Mouse (Mus musculus) lung, adult 18-20 months (tissue): Measurements from ENCODE around the gene Ascc3.

Source experiments
- DNase-seq, 2 experiments: peaks; one replicate each; pipeline ENCODE4 v3.0.0; 2022; ENCODE audit warnings: mixed read lengths in 2 of 2

Gene Ascc3

DNA sequence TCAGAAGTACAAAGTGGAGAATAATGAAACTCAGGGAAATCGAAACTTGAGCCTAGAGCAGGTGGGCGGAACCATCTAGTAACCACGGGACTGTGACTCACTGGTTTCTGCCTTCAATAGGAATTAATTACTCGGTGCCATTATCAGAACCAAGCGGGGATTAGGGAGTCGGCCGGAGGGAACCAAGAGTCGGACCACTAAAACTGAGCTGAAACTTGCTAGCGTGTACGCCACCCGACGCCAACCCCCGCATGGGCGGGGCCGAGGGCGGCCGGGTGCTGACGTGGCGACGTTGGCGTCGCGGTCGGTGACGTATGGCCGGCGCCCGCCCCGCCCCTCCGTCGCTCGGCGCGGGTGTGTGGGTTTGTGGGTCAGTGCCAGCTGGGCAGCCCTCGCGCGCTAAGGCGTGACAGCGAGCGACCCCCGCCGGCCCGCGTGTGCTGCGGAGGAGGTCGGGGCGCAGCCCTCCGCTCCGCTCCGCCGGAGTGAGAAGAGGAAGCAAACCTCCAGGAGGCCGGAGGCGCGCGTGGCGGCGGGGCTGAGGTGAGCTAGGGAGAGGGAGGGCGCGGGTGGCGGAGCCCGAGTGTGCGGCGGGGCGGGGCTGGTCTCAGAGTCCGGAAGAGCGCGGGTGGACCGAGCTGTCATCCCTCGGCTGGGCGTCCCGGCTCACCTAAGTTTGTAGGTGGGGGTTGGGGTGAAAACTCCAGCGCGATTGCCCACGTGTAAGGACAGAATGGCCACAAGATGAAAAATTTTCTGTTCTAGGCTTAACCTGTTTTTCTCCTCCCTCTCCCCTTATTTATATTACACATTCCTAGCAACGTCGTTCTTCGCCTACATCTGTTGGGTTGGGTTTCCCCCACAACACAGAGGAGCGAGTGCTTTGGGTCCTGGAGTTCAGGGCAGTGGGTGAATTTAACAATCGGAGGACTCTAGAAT lies at the start of gene Ascc3:
Gene Ascc3, plus strand, starts transcription at position 315 of the 939 bp plus-strand sequence.
- peak; percentile 90 for DNase-seq

DNA sequence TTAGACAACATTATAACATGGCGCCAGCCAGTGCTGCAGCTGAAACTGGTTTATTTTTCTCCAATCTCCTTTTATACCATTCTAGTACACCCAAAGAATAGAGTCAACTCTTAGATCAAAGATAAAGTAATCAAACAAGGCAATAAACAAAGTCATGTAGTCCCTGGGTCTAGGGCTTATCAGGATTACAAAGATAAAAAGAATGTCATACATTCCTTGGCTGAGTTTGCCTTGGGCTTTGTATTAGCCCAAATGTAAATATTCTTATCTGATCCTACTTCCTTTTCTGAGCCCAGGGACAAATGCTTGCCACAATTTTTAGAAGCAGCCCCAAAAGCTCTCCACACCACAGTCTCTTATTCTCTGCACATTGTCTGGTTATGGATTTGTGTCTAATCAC lies 7.7 kb upstream of the Ascc3 start:
- DNase-seq = no peak

DNA sequence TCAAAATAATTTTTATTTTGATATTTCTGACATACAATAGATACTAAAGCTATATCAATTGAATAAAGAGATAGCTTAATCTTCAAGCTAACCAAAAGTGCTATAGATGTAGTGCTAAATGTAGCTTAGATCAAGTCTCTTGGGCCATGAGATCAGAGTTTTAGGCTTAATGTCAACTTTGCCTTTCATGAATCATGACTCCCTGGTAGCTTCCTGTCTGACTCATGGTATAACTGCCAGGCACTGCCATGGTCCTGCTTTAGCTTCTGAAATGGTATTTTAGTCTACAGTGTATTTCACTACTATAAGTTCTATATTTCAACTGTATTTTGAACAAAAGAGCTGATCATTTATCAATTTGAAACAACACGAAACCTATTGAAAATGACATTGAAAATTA lies 5.9 kb upstream of the Ascc3 start:
- DNase-seq = no peak

DNA sequence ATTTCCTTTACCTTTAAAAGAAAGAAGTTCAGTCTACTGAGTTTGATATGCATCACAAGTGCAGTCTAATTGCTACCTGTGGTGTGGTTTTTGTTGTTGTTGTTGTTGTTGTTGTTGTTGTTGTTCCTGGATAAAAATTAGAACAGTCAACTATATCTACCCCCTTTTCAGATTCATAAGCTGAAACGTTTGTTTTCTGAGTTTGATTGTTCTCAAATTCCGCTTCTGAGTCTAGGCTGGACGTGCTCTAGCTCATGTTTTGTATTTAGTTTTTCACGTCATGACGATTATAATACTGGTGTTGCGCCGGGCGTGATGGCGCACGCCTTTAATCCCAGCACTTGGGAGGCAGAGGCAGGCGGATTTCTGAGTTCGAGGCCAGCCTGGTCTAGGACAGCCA lies 902 bp downstream of the Ascc3 start:
- DNase-seq = no peak

DNA sequence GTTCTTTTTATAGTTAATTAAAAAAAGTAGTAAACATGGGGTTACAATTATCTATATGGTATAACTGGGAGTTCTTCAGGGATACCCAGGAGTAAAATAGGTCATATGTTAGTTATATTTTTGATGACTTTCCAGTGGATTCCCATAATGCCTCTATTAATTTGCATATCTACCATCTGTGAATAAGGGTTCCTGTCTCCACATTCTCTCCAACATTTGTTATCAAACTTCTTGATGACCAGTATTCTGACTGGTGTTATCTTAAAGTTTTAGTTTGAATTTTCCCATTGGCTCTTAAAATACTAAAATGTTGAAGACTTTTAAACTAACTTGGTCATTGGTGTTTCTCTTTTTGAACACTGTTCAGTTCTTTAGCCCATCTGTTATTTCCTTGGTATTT lies 2.9 kb downstream of the Ascc3 start:
- no peak for DNase-seq

DNA sequence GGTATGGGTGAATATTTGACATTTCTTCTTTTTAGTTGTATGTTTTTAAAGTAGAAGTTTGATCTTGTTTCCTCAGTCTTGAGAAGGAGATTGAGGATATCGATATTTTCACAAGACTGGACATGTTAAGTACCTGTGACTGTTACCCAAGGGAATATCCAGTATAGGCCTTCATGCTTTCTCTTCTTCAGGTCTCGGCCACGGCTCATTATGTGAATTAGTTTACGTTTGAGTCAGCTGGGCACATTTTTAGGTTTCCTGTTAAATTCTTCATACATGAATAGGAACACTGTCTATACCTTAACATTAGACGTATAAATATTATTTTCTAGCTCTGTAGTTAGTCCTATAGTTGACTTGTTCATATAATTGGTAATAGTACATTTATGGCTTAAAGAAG lies 12.4 kb downstream of the Ascc3 start:
- no peak for DNase-seq

DNA sequence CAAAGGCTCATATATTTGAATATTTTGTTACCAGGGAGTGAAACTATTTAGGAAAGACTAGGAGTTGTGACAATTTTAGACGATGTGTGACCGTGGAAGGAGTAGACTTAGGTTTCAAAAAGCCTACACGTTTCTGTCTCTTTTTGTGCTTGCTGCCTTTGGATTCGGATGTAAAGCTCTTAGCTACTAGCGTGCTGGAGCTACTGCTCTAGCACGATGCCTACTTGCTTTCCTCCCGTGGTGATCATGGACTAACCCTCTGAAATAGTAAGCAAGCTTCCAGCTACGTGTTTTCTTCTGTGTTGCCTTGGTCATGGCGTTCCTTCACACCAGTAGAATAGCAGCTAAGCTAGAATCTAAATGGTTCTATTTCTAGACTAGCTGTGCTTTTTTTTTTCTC lies 21.4 kb downstream of the Ascc3 start:
- DNase-seq = no peak

DNA sequence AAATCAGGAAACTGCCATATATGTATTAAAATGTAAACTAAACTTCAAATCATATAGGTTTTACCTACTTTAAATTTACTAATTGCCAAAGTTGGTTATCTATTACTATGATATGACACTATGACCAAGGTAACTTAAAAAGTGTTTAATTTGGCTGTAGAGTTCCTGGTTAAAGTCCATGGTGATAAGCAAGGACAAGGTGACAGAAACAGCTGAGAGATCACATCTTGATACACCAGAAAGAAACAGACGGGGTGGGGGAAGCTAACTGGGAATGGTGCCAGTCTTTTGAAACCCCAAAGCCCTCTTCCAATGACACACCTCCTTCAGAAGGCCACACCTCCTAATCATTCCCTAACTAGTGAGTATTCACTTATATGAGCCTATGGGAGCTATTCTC lies 33.4 kb downstream of the Ascc3 start:
- DNase-seq = no peak

DNA sequence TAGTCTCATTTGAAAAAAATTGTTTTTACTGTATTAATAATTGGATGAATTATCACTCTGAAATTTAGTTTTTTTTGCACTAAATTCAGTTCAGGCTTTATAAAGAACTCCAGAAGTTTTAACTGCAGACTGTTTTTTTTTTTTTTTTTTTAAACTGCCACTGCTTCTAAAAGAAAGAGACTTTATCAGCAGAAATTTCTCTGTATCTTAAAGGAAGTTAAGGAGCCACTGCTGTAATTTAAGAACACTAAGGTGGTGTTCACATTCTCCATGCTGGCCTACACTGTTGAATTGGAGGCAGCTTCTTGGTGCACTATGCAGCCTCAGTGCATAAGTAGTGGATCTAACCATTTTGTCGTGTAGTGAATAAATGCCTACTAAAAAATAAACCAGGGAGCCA lies 47.1 kb downstream of the Ascc3 start:
- no peak for DNase-seq

DNA sequence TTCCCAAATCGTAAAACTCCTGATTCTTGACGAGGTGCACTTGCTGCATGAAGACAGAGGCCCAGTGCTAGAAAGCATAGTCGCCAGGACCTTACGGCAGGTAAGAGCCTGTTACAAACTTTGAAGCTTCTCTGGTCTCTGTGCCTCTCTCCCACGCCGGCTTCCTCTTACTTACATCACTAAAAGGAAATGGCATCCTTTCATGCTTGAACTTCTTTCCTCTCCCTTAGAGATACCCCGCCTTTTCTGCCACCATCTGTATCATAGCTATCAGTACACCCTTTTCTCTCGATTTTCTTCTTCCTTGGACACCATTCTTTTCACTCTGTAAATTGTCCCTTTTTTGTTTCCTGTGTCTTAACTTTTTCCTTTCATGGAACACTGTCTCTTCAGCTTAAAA lies 58.1 kb downstream of the Ascc3 start:
- no peak for DNase-seq

DNA sequence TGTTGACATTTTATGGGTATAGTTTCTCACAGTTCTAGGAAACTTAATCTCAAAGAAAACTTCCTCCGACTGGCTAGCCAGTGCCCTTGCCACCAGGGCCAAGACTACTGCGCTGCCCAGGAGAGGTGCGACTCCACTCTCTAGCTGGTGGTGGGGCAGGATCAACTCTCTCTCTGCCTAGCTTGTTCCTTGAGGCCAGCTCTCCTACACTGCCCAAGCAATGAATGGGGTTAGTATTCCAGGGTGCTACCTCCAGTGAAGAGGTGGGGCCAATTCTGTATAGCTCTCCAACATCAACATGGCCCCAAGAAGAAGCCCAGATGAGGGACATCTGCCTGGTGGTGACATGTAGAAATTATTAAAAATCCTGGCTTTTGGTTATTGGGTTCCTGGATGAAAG lies 61.1 kb downstream of the Ascc3 start:
- no peak for DNase-seq

DNA sequence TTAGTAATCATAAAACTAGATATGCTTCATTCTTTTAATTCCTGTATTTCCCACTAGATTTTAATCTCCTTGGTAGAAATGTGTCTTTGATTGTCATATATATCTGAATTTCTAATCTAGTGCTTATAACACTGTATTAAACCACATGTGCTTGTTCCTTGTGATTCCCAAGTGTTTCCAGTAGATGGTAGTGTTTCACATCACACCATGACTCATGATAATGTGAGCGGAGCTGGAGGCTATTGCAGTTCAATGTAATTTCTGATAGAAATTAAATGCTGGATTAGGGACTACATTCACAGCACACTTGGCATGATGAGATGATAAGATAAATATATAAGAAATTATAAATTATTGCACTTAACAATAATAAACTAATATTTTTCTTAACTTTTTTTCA lies 64.9 kb downstream of the Ascc3 start:
- DNase-seq = no peak

DNA sequence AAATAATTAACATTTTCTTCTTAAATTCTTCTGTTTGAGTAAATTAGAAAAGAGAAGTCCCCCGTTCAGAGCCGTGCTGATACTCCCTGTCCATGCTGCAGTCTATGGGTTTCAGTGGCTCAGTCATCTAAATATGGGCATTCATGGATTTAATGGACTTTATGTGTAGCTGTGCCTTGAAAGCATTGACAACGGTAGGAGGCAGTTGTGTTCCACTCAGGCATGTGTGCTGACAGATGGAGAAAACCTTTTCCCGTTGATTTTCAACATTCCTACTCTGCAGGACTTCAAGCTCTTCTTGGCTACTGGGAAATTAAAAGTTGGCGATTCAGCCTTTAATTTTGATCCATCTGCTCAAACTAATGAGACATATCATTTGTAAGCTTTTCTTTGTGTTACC lies 79.0 kb downstream of the Ascc3 start:
- no peak for DNase-seq

DNA sequence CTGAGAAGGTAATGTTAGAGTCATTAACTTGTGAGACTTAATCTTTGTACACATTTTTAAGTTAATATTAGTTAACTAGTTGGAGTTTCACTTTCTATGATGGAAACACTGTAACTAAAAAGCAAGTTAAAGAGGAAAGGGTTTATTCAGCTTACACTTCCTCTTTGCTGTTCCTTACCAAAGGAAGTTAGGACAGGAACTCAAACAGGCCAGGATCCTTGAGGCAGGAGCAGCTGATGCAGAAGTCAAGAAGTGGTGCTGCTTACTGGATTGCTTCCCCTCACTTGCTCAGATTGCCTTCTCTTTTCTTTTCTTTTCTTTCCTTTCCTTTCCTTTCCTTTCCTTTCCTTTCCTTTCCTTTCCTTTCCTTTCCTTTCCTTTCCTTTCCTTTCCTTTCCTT lies 97.9 kb downstream of the Ascc3 start:
- no peak for DNase-seq

DNA sequence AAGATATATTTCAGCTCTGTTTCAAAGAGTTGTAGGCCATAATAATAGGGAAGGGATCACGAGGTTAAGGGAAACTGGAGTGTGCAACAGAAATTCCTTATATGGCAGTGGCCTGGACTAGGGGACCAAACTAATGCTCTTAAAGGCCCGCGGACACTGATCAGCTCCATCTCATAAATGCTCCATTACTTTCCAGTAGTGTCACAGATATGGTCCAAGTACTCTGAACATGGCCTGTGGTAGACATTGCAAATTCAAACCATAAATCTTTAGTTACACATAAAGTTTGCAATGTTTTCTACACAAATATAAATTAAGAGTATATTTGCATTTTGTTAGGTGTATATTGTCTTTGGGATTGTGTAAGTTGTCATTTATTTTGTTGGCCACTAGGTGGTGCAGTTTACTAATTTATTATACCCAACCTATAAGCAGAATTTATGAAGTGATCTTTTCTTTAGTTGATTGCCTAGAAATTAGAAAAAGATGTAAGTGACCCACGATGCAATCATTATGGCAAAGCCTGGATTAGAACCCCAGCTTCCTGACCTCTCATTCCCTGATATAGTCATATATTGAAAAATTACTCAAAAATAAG lies 106.5 kb downstream of the Ascc3 start:
- no peak for DNase-seq

DNA sequence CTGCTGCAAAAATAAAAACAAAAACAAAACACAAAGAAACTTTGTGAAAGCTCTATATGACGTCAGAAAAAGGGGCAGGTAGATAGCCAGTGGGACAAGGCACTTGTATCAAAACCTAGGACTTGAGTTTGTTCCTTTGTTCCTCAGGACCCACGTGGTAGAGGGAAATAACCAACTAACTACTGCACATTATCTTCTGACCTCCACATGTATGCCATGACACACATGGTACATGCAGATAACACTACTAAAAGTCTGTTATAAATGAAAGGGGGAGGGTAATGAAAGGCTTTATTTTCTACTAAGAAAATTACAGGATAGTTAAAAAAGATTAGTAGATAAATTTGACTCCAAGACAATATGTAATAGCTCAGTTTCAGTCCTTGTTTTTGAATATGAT lies 109.3 kb downstream of the Ascc3 start:
- DNase-seq = no peak

DNA sequence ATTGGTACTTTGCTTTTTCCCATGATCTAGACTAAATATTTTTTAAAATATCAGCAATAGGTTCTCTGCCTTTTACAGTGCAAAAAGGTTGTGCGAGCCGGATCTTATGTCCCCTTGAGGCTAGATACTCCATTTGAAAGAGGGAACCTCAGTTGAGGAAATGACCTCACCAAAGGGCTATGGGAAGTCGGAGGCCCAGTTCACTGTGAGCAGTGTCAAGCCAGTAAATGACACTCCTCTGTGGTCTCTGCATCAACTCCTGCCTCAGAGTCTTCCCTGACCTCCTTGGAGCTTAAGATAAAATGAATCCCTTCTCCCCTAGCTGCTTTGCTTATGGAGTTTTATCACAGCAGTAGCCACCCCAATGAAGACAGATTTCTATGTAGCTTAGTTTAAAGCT lies 109.9 kb downstream of the Ascc3 start:
- no peak for DNase-seq

DNA sequence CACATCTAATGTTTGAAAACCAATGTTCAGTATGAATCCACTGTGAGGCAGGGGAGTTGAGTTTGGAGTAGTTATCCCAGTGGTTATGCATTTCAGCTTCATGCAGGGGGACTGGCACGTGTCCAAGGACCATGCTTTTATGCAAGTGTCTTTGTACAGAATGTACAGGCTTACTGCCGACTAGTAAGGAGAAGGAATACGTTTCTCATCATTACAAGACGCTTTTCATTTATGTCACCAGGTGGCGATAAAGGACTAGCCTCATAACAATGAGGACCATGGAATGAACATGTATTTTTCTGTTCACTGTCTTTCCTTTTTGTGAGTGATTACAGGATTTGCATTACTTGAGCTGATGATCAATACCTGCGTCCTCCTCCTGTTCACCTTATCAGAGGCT lies 111.7 kb downstream of the Ascc3 start:
- DNase-seq = peak in 1 of 2 experiments; percentile 10

DNA sequence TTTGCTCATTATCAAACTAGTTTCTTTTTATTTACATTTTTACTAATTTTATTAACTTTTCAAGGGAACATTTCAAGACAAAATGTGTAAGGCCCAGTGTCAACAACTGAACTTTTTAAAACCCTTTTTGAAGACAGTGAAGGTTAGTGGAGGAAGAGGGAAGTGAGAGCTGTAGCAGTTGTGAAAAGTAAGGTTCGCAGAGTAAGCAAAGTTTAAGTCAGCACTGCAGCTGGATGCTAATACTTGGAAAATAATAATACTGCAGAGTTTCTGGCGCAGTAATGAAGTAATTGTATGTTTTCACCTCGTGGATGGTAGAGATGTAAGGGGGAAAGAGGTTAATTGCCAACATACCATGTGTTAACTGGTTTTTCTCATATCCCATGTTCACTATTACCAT lies 112.4 kb downstream of the Ascc3 start:
- DNase-seq = no peak

DNA sequence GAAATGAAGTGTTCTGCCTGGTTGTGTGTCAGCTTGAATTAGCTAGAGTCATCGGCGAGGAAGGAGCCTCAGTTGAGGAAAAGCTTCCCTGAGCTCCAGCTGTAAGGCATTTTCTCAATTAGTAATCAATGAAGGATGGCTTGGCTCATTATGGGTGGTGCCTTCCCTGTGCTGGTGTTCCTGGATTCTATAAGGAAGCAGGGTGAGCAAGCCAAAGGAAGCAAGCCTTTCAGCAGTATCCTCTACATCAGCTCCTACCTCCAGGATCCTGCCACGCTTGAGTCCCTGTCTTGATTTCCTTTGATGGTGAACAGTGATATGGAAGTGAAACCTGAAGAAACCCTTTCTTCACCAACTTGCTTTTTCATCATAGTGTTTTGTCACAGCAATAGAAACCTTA lies 118.8 kb downstream of the Ascc3 start:
- DNase-seq = no peak

DNA sequence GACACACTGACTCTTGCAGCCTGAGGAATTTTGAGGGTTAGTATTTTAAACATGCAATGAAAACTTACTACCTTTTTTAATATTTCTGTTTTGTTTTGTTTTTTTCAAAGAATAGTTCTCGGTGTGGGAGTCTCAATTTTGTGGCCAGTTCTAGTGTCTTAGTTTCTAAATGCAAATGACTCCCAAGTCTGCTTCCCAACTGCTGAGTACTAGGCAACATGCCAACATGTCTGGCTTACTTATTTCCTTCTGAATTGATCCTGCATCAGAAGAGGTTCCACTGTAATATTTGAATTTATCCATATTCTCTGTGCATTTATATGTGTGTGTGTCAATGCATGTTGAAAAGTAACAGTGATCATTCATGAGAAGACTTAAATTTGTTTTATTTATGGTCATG lies 119.3 kb downstream of the Ascc3 start:
- no peak for DNase-seq

DNA sequence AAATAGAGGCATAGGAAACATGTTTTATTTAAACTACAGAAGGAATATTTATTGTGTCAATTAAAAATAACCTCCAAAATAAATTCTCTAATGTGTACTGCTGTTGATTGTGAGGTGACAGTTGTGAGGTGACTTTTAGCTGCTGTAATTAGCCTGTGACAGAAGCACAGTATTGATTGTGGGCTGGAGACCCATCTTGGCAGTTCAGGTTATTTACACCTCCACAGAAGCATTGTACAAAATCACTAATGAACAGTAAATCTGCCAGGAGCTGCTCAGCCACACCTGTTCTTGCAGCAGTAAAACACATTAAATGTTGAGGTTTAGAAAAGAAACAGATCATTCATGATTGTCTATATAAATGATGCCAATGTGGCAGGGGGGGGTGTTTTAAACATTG lies 141.0 kb downstream of the Ascc3 start:
- DNase-seq = no peak

DNA sequence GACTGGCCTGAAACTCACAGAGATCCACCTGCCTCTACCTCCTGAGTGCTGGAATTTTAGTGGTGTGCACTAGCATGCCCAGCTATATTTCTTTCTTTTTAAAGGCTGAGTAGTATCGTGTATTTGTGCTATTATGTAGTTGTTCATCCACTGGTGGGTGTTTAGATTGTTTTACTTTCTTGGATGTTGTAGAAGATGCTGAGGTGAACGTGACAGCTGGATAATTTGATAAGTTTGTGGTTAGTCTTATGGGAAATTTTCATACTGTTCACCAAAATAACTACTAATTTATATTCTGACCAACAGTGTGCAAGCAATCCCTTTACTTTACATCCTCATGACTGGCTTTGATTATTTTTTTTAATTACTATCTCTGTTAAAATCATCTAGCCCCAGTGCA lies 169.6 kb downstream of the Ascc3 start:
- DNase-seq = no peak

DNA sequence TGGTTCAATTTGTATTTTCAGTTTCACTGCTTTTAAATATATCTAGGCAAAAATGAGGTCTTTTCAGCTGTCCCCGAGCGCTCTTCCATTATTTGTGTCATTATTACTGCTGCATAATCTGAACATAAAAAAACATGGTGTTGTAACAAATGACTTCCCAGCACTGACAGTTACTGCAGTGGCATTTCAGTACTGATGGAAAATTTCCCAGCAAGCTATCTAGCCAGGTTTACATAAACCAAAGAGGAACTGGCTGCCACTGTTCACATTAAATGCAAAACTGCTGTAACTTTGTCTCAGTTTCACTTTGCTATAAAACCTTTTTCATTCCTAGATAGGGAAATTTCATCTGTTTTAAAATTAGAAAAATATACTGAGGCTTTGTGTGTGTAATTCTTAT lies 170.5 kb downstream of the Ascc3 start:
- DNase-seq = no peak
